Mouse (Mus musculus): Measurements from ENCODE around the gene Kif27. TPM values are rescaled to one million over a fixed set of nuclear protein-coding genes. Genes with fewer than 3 reads are reported as not detected.
A peak's percentile ranks its signal among the peaks of the same experiment; 100 is the strongest.

Gene Kif27
- total and polyA plus RNA-seq, 2 experiments from 2014 or later: 1.8 to 6.3 TPM

DNA sequence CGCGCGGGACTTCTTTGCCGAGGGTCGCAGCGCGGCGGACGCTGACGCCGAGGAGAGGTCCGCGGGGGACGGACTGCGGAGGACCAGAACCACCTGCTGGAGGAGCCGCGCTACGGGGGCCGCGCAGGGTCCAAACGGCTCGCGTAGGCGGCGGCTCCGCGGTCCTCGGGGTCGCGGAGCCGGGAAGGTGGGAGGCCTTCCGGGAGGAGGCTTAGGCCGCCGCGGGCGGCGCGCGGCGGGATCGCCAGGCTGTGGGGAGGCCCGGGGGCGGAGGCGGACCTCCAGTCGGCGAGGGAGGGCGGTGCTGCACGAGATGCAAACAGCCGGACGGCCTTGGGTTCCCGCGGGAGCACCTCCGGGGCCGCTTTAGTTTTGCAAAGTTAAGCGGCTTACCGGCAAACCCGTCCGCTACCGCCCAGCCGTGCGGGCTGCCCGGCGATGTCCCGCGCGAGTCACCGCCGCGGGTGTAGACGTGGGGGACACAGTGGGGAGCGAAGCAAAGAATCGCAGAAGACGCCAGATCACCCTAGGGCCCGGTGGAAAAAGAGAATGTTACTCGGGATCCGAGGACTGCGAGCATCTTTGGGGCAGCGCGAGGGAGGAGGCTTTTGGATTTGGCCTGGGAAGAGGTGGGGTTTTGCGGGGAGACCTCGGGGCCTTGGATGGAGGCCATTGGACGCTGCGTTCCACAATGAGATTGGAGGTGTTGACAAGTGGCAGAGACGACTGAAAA is 84.5 kb downstream of the Kif27 start:
- ATAC-seq (ENCODE audit: low FRiP score) (peak; percentile 85), DNase-seq (ENCODE audit: low spot score) (peak; percentile 78)
- H3K9me3 ChIP-seq (ENCODE audit: low read length): no peaks in the 10 kb centered on the region
- no peak for TF ChIP-seq CTCF (IDR thresholded peaks at IDR 0.05)
- H3K4me3 ChIP-seq (ENCODE audit: low read depth, low read length): peak overlapping the region; percentile 73
- no peaks in the 10 kb centered on the region for H3K36me3 ChIP-seq (ENCODE audit: insufficient read depth, low read length)
- H3K27me3 ChIP-seq (ENCODE audit: insufficient read depth, low read length): no peaks in the 10 kb centered on the region
- WGBS: under 1% methylated on average over 70 of the region's 84 CpGs
- peak overlapping the region; percentile 83 for H3K4me2 ChIP-seq (ENCODE audit: low read depth, low read length, poor library complexity, severe bottlenecking)
- H3K9ac ChIP-seq (replicated peaks; ENCODE audit: low read length, poor library complexity, severe bottlenecking): peak overlapping the region; percentile 79
- peak overlapping the region; percentile 76 for H3K27ac ChIP-seq (ENCODE audit: low read depth, low read length)
- H3K4me1 ChIP-seq (ENCODE audit: insufficient read depth, low read length): no peaks in the 10 kb centered on the region

DNA sequence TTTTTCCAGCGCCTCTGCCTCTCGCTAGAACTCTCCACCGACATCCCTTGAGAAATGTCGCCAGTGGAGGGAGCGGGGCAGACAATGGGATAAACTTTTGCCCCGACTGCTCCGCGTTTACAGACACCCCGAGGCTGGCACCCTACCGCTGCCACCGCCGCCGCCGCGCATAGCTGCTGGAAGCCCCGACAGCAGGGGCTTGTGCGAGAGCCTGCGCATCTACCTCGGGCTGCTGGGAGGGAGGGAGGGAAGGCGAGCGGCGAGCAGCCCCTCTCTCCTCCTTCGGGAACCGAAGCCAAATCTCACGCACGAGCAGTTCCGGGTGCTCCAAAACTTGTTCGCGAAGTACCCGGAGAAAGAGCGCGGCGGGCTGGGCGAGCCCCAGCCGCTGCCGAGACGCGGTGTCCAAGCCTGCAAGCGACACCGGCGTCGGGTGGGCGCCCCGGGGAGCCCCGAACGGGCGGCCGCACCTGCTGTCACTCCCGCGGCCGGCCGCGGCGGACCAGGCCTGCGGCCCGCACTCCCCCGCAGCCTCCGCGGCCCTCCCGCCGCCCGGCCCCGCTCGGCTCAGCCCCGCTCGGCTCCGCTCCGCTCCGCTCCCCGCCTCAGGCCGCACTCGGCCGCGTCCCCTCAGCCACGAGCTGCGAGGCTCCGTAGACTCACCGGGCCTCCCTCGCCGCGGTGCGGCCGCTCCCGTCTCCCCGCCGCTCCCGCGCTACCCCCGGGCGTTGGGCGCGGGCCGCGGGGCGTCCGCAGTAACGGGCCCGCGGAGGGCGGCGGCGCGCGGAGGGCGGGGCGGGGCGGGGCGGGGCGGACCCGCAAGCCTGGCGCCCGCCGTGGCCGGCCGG is 85.3 kb downstream of the Kif27 start:
- under 1% methylated on average over 91 of the region's 115 CpGs for WGBS
- no peaks in the 10 kb centered on the region for H3K4me1 ChIP-seq (ENCODE audit: insufficient read depth, low read length)
- no peaks in the 10 kb centered on the region for H3K9me3 ChIP-seq (ENCODE audit: low read length)
- no peaks in the 10 kb centered on the region for H3K27me3 ChIP-seq (ENCODE audit: insufficient read depth, low read length)
- DNase-seq (ENCODE audit: low spot score): peak; percentile 49
- TF ChIP-seq CTCF (IDR thresholded peaks at IDR 0.05): no peak
- peak overlapping the region; percentile 73 for H3K4me3 ChIP-seq (ENCODE audit: low read depth, low read length)
- H3K36me3 ChIP-seq (ENCODE audit: insufficient read depth, low read length): no peaks in the 10 kb centered on the region
- H3K4me2 ChIP-seq (ENCODE audit: low read depth, low read length, poor library complexity, severe bottlenecking): peak overlapping the region; percentile 83
- peak overlapping the region; percentile 76 for H3K27ac ChIP-seq (ENCODE audit: low read depth, low read length)
- H3K9ac ChIP-seq (replicated peaks; ENCODE audit: low read length, poor library complexity, severe bottlenecking): peak overlapping the region; percentile 79
- ATAC-seq (ENCODE audit: low FRiP score): peak; percentile 74

DNA sequence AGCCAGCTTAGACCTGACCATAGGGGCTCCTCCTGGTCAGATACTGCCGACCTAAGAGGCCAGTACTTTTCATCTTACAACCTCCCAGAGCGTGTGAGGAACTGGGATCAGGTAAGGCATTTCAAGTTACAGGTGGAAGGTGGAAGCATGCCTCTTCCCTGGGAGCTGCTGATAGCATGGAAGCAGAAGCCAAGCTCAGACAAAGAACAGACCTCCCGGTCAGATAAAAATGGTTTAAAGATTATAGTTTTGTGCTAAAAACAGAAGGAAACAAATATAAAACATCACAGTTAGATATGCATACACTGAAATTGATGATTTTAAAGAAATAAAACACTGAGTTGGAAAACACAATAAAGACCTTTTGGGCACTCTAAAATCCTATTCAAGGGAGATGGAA is 92.1 kb downstream of the Kif27 start:
- ATAC-seq (ENCODE audit: low FRiP score): no peak

DNA sequence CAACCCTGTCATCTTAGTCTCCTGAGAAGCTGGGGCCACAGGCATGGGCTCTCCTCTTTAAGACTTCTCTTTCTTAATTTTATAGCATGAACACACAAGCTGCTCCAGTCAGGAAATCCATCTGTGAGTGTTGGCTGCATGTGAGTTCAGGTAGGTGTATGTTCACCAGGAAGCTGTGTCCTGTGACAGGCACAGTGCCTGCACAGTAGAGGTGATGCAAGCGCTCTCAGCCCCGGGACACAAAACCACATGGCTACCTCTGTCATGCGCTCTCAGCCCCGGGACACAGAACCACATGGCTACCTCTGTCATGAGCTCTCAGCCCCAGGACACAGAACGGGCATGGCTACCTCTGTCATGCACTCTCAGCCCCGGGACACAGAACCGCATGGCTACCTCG is 95.4 kb downstream of the Kif27 start:
- Histone ChIP-seq H3K27me3 (ENCODE audit: insufficient read depth, low read length) (no peaks in the 10 kb centered on the region), H3K36me3 (ENCODE audit: insufficient read depth, low read length) (peaks cover 14% of the 10 kb centered on the region; the same call in 1 of the 2 replicates), H3K4me1 (ENCODE audit: insufficient read depth, low read length) (no peaks in the 10 kb centered on the region), H3K9me3 (ENCODE audit: low read length) (no peaks in the 10 kb centered on the region), H3K4me3 (ENCODE audit: low read depth, low read length) (no peak overlapping the region), H3K9ac (replicated peaks; ENCODE audit: low read length, poor library complexity, severe bottlenecking) (no peak overlapping the region), H3K27ac (ENCODE audit: low read depth, low read length) (no peak overlapping the region), H3K4me2 (ENCODE audit: low read depth, low read length, poor library complexity, severe bottlenecking) (no peak overlapping the region)
- TF ChIP-seq CTCF (IDR thresholded peaks at IDR 0.05): no peak
- 88% methylated on average over 8 of the region's 8 CpGs for WGBS
- ATAC-seq (ENCODE audit: low FRiP score): no peak
- DNase-seq (ENCODE audit: low spot score): no peak

More for the DNA sequence above, 92.1 kb downstream of the Kif27 start:
- WGBS: 79% methylated on average over 3 of the region's 3 CpGs
- no peak for DNase-seq (ENCODE audit: low spot score)
- peaks cover 6% of the 10 kb centered on the region; the same call in 1 of the 2 replicates for H3K36me3 ChIP-seq (ENCODE audit: insufficient read depth, low read length)
- no peak overlapping the region for H3K27ac ChIP-seq (ENCODE audit: low read depth, low read length)
- H3K4me2 ChIP-seq (ENCODE audit: low read depth, low read length, poor library complexity, severe bottlenecking): no peak overlapping the region
- no peak overlapping the region for H3K4me3 ChIP-seq (ENCODE audit: low read depth, low read length)
- H3K9me3 ChIP-seq (ENCODE audit: low read length): no peaks in the 10 kb centered on the region
- H3K9ac ChIP-seq (replicated peaks; ENCODE audit: low read length, poor library complexity, severe bottlenecking): no peak overlapping the region
- no peaks in the 10 kb centered on the region for H3K4me1 ChIP-seq (ENCODE audit: insufficient read depth, low read length)
- no peak for TF ChIP-seq CTCF (IDR thresholded peaks at IDR 0.05)
- no peaks in the 10 kb centered on the region for H3K27me3 ChIP-seq (ENCODE audit: insufficient read depth, low read length)

DNA sequence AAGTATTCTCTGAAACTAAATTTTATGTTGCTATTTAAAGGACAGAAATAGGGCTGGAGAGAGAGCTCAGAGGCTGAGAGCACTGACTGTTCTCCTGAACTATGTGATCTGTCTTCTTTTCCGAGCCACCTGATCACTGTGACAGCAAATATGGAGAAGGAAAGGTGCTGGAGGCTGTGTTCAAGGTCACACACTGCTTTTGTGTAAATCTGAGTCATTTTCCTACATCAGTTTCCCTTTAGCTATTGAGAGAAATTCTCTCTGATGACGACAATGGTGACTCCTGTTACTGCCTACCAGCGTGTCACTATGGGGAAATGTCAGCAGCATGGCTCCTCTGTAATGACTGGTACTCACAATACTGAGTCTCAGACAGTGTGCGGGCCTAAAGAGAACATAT is 97.2 kb downstream of the Kif27 start:
- ATAC-seq (ENCODE audit: low FRiP score): no peak
- WGBS: 87% methylated on average over 4 of the region's 4 CpGs

DNA sequence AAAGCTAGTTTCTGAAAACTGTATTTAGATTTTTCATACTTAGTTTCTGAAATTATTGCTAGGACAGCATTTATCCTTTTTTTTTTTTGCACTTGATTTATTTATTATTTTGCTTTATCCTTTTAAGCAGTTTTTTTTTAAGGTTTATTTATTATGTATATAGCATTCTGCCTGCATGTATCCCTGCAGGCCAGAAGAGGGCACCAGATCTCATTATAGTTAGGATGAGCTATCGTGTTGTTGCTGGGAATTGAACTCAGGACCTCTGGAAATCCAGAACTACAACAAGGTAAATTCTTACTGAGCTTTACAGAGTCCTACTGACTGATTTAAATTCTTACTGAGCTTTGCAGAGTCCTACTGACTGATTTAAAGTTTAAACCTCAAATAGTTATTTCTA is 105.7 kb downstream of the Kif27 start:
- ATAC-seq (ENCODE audit: low FRiP score) (no peak), DNase-seq (ENCODE audit: low spot score) (no peak)
- Histone ChIP-seq H3K4me2 (ENCODE audit: low read depth, low read length, poor library complexity, severe bottlenecking) (no peak overlapping the region), H3K36me3 (ENCODE audit: insufficient read depth, low read length) (peaks cover 27% of the 10 kb centered on the region), H3K4me1 (ENCODE audit: insufficient read depth, low read length) (no peaks in the 10 kb centered on the region), H3K9ac (replicated peaks; ENCODE audit: low read length, poor library complexity, severe bottlenecking) (no peak overlapping the region), H3K27me3 (ENCODE audit: insufficient read depth, low read length) (no peaks in the 10 kb centered on the region), H3K4me3 (ENCODE audit: low read depth, low read length) (no peak overlapping the region), H3K27ac (ENCODE audit: low read depth, low read length) (no peak overlapping the region), H3K9me3 (ENCODE audit: low read length) (no peaks in the 10 kb centered on the region)
- WGBS: 92% methylated on average over 1 of the region's 1 CpGs
- TF ChIP-seq CTCF (IDR thresholded peaks at IDR 0.05): peak; percentile 55

More for the DNA sequence above, 97.2 kb downstream of the Kif27 start:
- no peak for DNase-seq (ENCODE audit: low spot score)
- Histone ChIP-seq H3K4me1 (ENCODE audit: insufficient read depth, low read length) (no peaks in the 10 kb centered on the region), H3K4me3 (ENCODE audit: low read depth, low read length) (no peak overlapping the region), H3K9ac (replicated peaks; ENCODE audit: low read length, poor library complexity, severe bottlenecking) (no peak overlapping the region), H3K9me3 (ENCODE audit: low read length) (no peaks in the 10 kb centered on the region), H3K27ac (ENCODE audit: low read depth, low read length) (no peak overlapping the region), H3K27me3 (ENCODE audit: insufficient read depth, low read length) (no peaks in the 10 kb centered on the region), H3K4me2 (ENCODE audit: low read depth, low read length, poor library complexity, severe bottlenecking) (no peak overlapping the region), H3K36me3 (ENCODE audit: insufficient read depth, low read length) (peaks cover 26% of the 10 kb centered on the region; the same call in 1 of the 2 replicates)
- no peak for TF ChIP-seq CTCF (IDR thresholded peaks at IDR 0.05)
